In the genomic region with DNA sequence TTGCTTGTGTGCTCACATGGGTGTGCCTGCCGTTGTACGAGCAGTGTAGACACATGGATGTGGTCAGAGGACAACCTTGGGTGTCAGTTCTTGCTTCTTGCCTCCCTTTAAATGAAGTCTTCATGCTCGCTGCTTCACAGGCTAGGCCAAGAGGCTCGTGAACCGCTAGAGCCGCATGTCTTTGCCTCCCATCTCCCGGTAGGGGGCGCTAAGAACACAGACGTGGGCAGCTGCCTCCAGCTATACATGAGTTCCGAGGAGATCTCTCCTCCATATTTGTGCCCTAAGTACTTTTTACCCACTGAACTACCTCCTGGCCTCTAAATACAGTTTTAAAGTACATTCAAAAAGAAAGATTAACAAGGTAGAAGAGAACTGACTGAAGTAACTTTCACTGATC, we compare ENCODE assay signal across 9 mouse cellular contexts. TPM values are rescaled to one million over a fixed set of nuclear protein-coding genes. Genes with fewer than 3 reads are reported as not detected.
DNase-seq lines count a peak whose midpoint lies in the region; ATAC-seq and TF ChIP-seq lines count a peak whose summit lies in the region.
"Had no signal": no experiment of that assay in that cellular context is flagged by ENCODE, and none has a peak within 500 bp of the region (broad histone marks: within the 10 kb centered on the region; RNA-seq: fewer than 3 reads in every experiment).

No protein-coding gene starts in this region.

- peak; percentile 93 for DNase-seq in NIH3T3 (ENCODE audit: low read depth)
- DNase-seq in cerebellum, adult 18-20 months: peak; percentile 71 to 80
- DNase-seq in forebrain, postnatal 0 days: peak; percentile 90
- DNase-seq in hindbrain, embryonic 11.5 days (ENCODE audit: low spot score): peak; percentile 91
- peak; percentile 79 to 85 for DNase-seq in layer of hippocampus, postnatal 10 days (ENCODE audit: low spot score in 2 of 2)
- DNase-seq in lung, postnatal 0 days (ENCODE audit: low spot score): peak; percentile 89
- peak; percentile 83 for DNase-seq in right cerebral cortex, postnatal 14 days
- DNase-seq in urinary bladder, postnatal 10 days (ENCODE audit: low spot score): peak; percentile 55

- no peak for TF ChIP-seq EP300 in lung, postnatal 0 days (IDR thresholded peaks at IDR 0.05)

- no peak overlapping the region for H3K4me3 ChIP-seq in forebrain, postnatal 0 days (ENCODE audit: low read depth, low read length)
- no peak overlapping the region for H3K4me3 ChIP-seq in hindbrain, embryonic 11.5 days (ENCODE audit: low read depth, low read length)
- H3K4me3 ChIP-seq in lung, postnatal 0 days (ENCODE audit: low read depth, low read length): no peak overlapping the region
- H3K4me3 ChIP-seq: midbrain, embryonic 12.5 days had no signal

- no peaks in the 10 kb centered on the region for H3K4me1 ChIP-seq in forebrain, postnatal 0 days (ENCODE audit: insufficient read depth)
- no peaks in the 10 kb centered on the region for H3K4me1 ChIP-seq in hindbrain, embryonic 11.5 days (replicated peaks; ENCODE audit: control insufficient read depth, insufficient read depth, low read length)
- H3K4me1 ChIP-seq in lung, postnatal 0 days (ENCODE audit: insufficient read depth, low read depth, low read length): no peaks in the 10 kb centered on the region
- H3K4me1 ChIP-seq: midbrain, embryonic 12.5 days had no signal

- WGBS in forebrain, postnatal 0 days: 8% methylated on average over 10 of the region's 10 CpGs
- 9% methylated on average over 10 of the region's 10 CpGs for WGBS in hindbrain, embryonic 11.5 days
- WGBS in lung, postnatal 0 days: 8% methylated on average over 10 of the region's 10 CpGs

- no peak overlapping the region for H3K4me2 ChIP-seq in forebrain, postnatal 0 days (ENCODE audit: low read depth)
- no peak overlapping the region for H3K4me2 ChIP-seq in hindbrain, embryonic 11.5 days (replicated peaks; ENCODE audit: low read depth, low read length)
- H3K4me2 ChIP-seq in lung, postnatal 0 days (replicated peaks; ENCODE audit: low read depth, low read length): no peak overlapping the region
- H3K4me2 ChIP-seq: midbrain, embryonic 12.5 days had no signal

- no peaks in the 10 kb centered on the region for H3K9me3 ChIP-seq in forebrain, postnatal 0 days (ENCODE audit: low read length)
- no peaks in the 10 kb centered on the region for H3K9me3 ChIP-seq in hindbrain, embryonic 11.5 days (ENCODE audit: control insufficient read depth, low read length)
- H3K9me3 ChIP-seq in lung, postnatal 0 days (ENCODE audit: low read length): no peaks in the 10 kb centered on the region
- H3K9me3 ChIP-seq: midbrain, embryonic 12.5 days had no signal

- H3K36me3 ChIP-seq in forebrain, postnatal 0 days (ENCODE audit: insufficient read depth): no peaks in the 10 kb centered on the region
- H3K36me3 ChIP-seq in hindbrain, embryonic 11.5 days (ENCODE audit: control insufficient read depth, insufficient read depth, low read length): no peaks in the 10 kb centered on the region
- H3K36me3 ChIP-seq in lung, postnatal 0 days (ENCODE audit: insufficient read depth, low read length): no peaks in the 10 kb centered on the region
- H3K36me3 ChIP-seq: midbrain, embryonic 12.5 days had no signal

- no peaks in the 10 kb centered on the region for H3K27me3 ChIP-seq in forebrain, postnatal 0 days (ENCODE audit: insufficient read depth, low read length)
- no peaks in the 10 kb centered on the region; the same call in 1 of the 2 replicates for H3K27me3 ChIP-seq in hindbrain, embryonic 11.5 days (ENCODE audit: control insufficient read depth, insufficient read depth, low read length)
- no peaks in the 10 kb centered on the region for H3K27me3 ChIP-seq in lung, postnatal 0 days (replicated peaks; ENCODE audit: insufficient read depth, low read length)

- no peak overlapping the region for H3K27ac ChIP-seq in forebrain, postnatal 0 days (ENCODE audit: low read depth, low read length)
- H3K27ac ChIP-seq in hindbrain, embryonic 11.5 days (ENCODE audit: low read depth, low read length): no peak overlapping the region
- no peak overlapping the region for H3K27ac ChIP-seq in lung, postnatal 0 days (ENCODE audit: low read length)
- H3K27ac ChIP-seq: midbrain, embryonic 12.5 days had no signal

- TF ChIP-seq CTCF in forebrain, postnatal 0 days (IDR thresholded peaks at IDR 0.05; ENCODE audit: low read depth): peak; percentile 91
- peak; percentile 95 for TF ChIP-seq CTCF in lung, postnatal 0 days (IDR thresholded peaks at IDR 0.05)

- no peak overlapping the region for H3K9ac ChIP-seq in forebrain, postnatal 0 days
- no peak overlapping the region for H3K9ac ChIP-seq in hindbrain, embryonic 11.5 days (ENCODE audit: low read depth, low read length)
- H3K9ac ChIP-seq in lung, postnatal 0 days (replicated peaks; ENCODE audit: low read depth): no peak overlapping the region
- H3K9ac ChIP-seq: midbrain, embryonic 12.5 days had no signal

- peak; percentile 85 for ATAC-seq in forebrain, postnatal 0 days
- 0 out of 2 replicates have a peak, but pooled peaks have one; percentile 59 for ATAC-seq in hindbrain, embryonic 11.5 days (ENCODE audit: low FRiP score)
- peak; percentile 83 for ATAC-seq in lung, postnatal 0 days

RNA-seq across cellular contexts. Expression of gene Helt, which starts 16.7 kb away (rescaled TPM):
- 0.90 and 0.92 TPM in 2 replicates for total RNA-seq in forebrain, postnatal 0 days (2014; rRNA removed)
- polyA plus RNA-seq in forebrain, postnatal 0 days (2015; fragmentation: Nextera tagmentation; extraction: Ambion mirVana): 0.81 and 1.4 TPM in 2 replicates
- 0.60 and 1.1 TPM in 2 replicates for polyA plus RNA-seq in hindbrain, embryonic 11.5 days (2014; fragmentation: Nextera tagmentation; extraction: Ambion mirVana)
- total RNA-seq in layer of hippocampus, postnatal 10 days (2021): under 1 TPM in 1 of 2 experiments, not detected in 1; 0.57 TPM
- not detected in 2 replicates for polyA plus RNA-seq in lung, postnatal 0 days (2015; fragmentation: Nextera tagmentation; extraction: Ambion mirVana)
